Mouse (Mus musculus) megakaryocyte, embryonic 14.5 days (primary cell): ENCODE measurements at regions not wholly inside any gene's neighbourhood (a gene's known extent, or its start where the extent isn't known, plus 50 kb on each side); places are given as distances from the start of the nearest gene placed in this dataset.

Experiments used
- H3K27me3 ChIP-seq: replicated peaks from 2 replicates; pipeline ENCODE3; 2012; ENCODE audit warnings: inconsistent platforms
- H3K36me3 ChIP-seq: replicated peaks from 2 replicates; pipeline ENCODE3; 2012; ENCODE audit warnings: low read length, inconsistent platforms, mixed read lengths
- H3K4me1 ChIP-seq: 2 replicates; pipeline ENCODE4 v1.6.1; 2012; ENCODE audit warnings: inconsistent platforms
- H3K4me3 ChIP-seq: replicated peaks from 2 replicates; pipeline ENCODE3; 2012; ENCODE audit warnings: moderate library complexity, mild to moderate bottlenecking, inconsistent platforms
- H3K9me3 ChIP-seq: 2 replicates; pipeline ENCODE4 v1.6.1; 2012; ENCODE audit warnings: inconsistent platforms
- FLI1 ChIP-seq: IDR thresholded peaks from 2 replicates; pipeline ENCODE4 v1.6.1; 2012; ENCODE audit warnings: low read length, inconsistent platforms, mixed read lengths
- GATA1 ChIP-seq: IDR thresholded peaks from 3 replicates; pipeline ENCODE4 v1.6.1; 2012; ENCODE audit warnings: mixed read lengths, low read length, inconsistent platforms, borderline replicate concordance

DNA sequence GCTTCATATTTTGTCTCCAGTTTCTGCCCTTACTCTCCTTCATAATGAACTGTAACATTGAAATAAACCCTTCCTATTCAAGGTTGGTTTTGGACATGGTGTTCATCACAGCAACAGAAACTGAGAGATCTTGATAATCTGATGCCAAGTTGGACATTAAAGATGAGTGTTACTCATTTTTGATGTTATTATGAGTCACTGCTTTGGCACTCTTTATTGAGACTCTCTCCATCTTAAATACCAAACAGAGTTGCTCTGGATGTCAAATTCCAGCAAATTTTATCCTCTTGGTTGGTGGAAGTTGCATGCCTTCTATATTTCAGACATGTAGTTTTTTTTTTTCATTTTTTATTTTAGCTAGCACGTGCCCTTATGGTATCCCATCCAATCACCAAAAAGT, 229.5 kb downstream of the Papss1 start:
- no peaks in the 10 kb centered on the region for H3K4me1 ChIP-seq
- TF ChIP-seq GATA1 = no peak
- TF ChIP-seq FLI1 = no peak
- no peaks in the 10 kb centered on the region for H3K27me3 ChIP-seq
- 0 out of 2 replicates have a peak, but pooled peaks cover 3% of the 10 kb centered on the region for H3K9me3 ChIP-seq
- H3K4me3 ChIP-seq = no peak overlapping the region
- H3K36me3 ChIP-seq = no peaks in the 10 kb centered on the region

GRCm38 (mm10) chr3:131795108-131796005, 230.8 kb downstream of the Papss1 start:
- H3K36me3 ChIP-seq = no peaks in the 10 kb centered on the region
- 0 out of 2 replicates have a peak, but pooled peaks cover 3% of the 10 kb centered on the region for H3K9me3 ChIP-seq
- TF ChIP-seq GATA1 (no peak), FLI1 (no peak)
- H3K4me3 ChIP-seq = no peak overlapping the region
- no peaks in the 10 kb centered on the region for H3K4me1 ChIP-seq
- no peaks in the 10 kb centered on the region for H3K27me3 ChIP-seq

DNA sequence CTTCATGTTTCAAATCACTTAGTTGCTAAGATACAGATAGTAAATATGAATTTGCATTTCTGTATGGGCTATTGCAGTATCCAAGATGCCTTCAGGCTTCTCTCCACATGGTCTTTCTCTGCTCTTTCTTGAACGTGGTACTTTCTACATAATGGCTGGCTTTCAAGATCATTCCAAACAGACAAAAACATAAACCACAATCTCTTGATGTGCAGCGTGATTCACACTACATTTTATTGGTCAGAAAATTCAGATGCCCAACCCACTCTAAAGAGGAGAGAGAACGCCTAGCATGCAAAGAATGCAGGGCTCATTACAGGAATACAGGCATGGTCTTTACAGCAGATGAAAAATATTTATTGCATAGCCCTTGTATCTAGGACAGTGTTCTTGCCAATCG, 235.2 kb downstream of the Papss1 start:
- no peak for TF ChIP-seq FLI1
- no peak for TF ChIP-seq GATA1

GRCm38 (mm10) chr3:131801551-131801950, 237.0 kb downstream of the Papss1 start:
- no peaks in the 10 kb centered on the region for H3K36me3 ChIP-seq
- H3K4me3 ChIP-seq = no peak overlapping the region
- H3K4me1 ChIP-seq = no peaks in the 10 kb centered on the region
- TF ChIP-seq GATA1 (no peak), FLI1 (no peak)
- H3K9me3 ChIP-seq = no peaks in the 10 kb centered on the region
- no peaks in the 10 kb centered on the region for H3K27me3 ChIP-seq

More for the DNA sequence above, 235.2 kb downstream of the Papss1 start:
- no peak overlapping the region for H3K4me3 ChIP-seq
- H3K36me3 ChIP-seq = no peaks in the 10 kb centered on the region
- H3K9me3 ChIP-seq = no peaks in the 10 kb centered on the region
- no peaks in the 10 kb centered on the region for H3K4me1 ChIP-seq
- H3K27me3 ChIP-seq = no peaks in the 10 kb centered on the region

GRCm38 (mm10) chr3:131802841-131803240, 238.3 kb downstream of the Papss1 start:
- Histone ChIP-seq H3K9me3 (0 out of 2 replicates have a peak, but pooled peaks cover 3% of the 10 kb centered on the region), H3K4me3 (no peak overlapping the region), H3K27me3 (no peaks in the 10 kb centered on the region), H3K4me1 (no peaks in the 10 kb centered on the region), H3K36me3 (no peaks in the 10 kb centered on the region)
- TF ChIP-seq GATA1 (no peak), FLI1 (no peak)

DNA sequence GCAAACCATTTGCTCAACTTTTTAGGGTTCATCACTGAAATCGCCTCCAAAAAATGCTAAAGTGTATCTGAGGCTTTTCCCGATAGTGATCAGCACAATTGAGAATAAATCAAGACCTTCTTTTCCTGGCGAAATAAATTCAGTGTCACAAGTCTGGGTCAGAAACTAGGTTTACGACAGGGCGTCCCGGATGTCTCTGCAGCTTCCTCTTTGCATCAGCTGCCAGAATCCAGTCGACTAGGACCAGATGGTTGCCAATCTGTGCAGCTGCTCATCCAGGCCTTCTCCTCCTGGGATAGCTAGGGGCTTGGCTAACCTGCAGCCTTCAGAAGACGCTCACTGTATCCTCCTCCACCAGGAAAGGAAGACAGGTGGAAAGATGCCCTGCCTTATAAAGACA, 243.6 kb downstream of the Papss1 start:
- Histone ChIP-seq H3K9me3 (peaks cover 7% of the 10 kb centered on the region; the same call in 1 of the 2 replicates), H3K36me3 (no peaks in the 10 kb centered on the region), H3K4me1 (no peaks in the 10 kb centered on the region), H3K4me3 (no peak overlapping the region), H3K27me3 (no peaks in the 10 kb centered on the region)
- no peak for TF ChIP-seq GATA1
- no peak for TF ChIP-seq FLI1

GRCm38 (mm10) chr3:131812968-131813367, 248.4 kb downstream of the Papss1 start:
- Histone ChIP-seq H3K9me3 (peaks cover 4% of the 10 kb centered on the region; the same call in 1 of the 2 replicates), H3K4me3 (no peak overlapping the region), H3K36me3 (no peaks in the 10 kb centered on the region), H3K4me1 (no peaks in the 10 kb centered on the region), H3K27me3 (no peaks in the 10 kb centered on the region)
- no peak for TF ChIP-seq FLI1
- TF ChIP-seq GATA1 = no peak

DNA sequence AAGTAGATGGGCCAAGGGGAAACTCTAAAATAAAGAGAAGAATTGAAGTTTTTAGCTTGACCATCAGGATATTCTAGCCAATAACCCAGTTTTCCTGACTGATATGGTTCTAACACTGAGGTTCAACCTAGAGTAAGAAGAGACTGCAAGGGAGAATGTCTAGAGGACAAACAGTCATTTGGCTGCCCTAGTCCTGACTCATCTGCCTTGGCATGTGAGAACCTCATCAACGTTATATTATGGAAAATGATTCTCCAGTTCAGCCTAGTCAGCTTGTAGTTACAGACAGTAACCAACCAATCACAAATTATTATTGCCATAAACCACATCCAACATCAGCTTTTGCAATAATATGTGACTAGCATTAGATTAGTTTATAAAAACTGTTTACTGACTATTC, 254.2 kb downstream of the Papss1 start:
- Histone ChIP-seq H3K9me3 (no peaks in the 10 kb centered on the region), H3K36me3 (no peaks in the 10 kb centered on the region), H3K4me1 (no peaks in the 10 kb centered on the region), H3K4me3 (no peak overlapping the region), H3K27me3 (no peaks in the 10 kb centered on the region)
- TF ChIP-seq FLI1 = no peak
- no peak for TF ChIP-seq GATA1

- no peaks in the 10 kb centered on the region for H3K27me3 ChIP-seq
- H3K36me3 ChIP-seq = no peaks in the 10 kb centered on the region
- no peak overlapping the region for H3K4me3 ChIP-seq
- H3K9me3 ChIP-seq = peaks cover 4% of the 10 kb centered on the region
- H3K4me1 ChIP-seq = no peaks in the 10 kb centered on the region
- TF ChIP-seq GATA1 (no peak), FLI1 (no peak)
These were observed 227.7 kb upstream of the Dkk2 start for GRCm38 (mm10) chr3:131857442-131857841.

GRCm38 (mm10) chr3:131859083-131859482, 226.0 kb upstream of the Dkk2 start:
- H3K4me3 ChIP-seq = no peak overlapping the region
- H3K9me3 ChIP-seq = peaks cover 4% of the 10 kb centered on the region
- H3K4me1 ChIP-seq = no peaks in the 10 kb centered on the region
- TF ChIP-seq GATA1 = no peak
- no peak for TF ChIP-seq FLI1
- H3K36me3 ChIP-seq = no peaks in the 10 kb centered on the region
- H3K27me3 ChIP-seq = no peaks in the 10 kb centered on the region
